Mouse (Mus musculus): ENCODE measurements around the gene Hscb.
"Not testable (repeated sequence)": the region's sequence is repeated elsewhere in the genome, so short reads cannot be mapped to it uniquely, and the experiment has no call there.

DNA sequence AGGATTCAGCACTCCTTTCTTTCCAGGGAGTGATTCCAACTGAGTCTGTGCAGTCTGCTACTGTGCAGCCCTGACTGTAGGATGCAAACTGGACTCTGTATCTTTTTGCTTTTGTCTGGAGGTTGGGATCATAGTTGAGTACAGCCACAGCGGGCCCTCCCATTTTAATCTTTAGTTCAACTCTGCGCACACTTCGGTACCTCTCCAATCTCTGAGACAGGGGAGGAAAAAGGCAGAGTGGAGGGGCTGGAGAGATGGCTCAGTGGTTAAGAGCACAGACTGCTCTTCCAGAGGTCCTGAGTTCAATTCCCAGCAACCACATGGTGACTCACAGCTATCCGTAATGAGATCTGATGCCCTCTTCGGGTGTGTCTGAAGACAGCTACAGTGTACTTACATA is 1.6 kb downstream of the Hscb start:
- not testable (repeated sequence) for TF ChIP-seq CTCF, EP300 (IDR thresholded peaks at IDR 0.05; ENCODE audit: low read depth)
